Mouse (Mus musculus): ENCODE measurements around the gene Abhd14b. TPM values are rescaled to one million over a fixed set of nuclear protein-coding genes. Genes with fewer than 3 reads are reported as not detected.

Gene Abhd14b
- polyA plus RNA-seq, 1 experiment from 2014 or later: 44.1 TPM

DNA sequence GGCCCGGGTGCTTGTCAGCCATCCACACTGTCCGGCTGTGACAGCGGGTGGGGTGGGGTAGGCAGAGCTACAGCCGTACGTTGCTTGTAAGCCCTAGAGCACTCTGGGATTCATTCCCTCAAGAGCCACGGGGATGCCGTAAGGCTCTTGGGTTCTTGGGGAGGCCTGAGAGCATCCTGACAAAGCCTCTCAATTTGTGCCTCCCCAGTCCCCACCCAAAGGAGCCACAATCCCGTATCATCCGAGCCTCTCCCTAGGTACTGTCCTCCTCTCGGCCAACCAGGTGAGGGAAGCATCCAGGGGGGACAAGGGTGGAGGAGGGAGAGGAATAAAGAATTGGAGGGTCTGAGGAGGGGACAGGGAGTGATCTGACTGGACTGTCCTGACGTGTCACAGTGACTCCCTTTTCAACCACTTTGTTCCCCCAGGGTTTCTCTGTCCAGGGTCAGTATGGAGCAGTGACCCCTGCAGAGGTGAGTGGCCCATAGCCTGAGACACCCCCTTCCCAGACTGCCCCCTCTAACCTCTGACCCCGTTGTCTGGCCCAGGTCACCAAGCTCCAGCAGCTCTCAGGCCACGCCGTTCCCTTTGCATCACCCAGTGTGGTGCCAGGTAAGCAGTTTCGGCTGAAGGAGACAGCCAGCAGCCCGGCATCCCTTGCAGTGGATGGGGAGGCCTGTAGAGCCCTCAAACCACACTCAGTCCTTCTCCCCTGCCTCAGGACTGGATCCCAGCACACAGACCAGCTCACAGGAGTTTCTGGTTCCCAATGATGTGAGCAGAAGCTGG is 14.6 kb downstream of the Abhd14b start:
- no peak for ATAC-seq (ENCODE audit: insufficient number of reproducible peaks, low FRiP score, low TSS enrichment, low read depth)
- no peak overlapping the region for H3K27ac ChIP-seq (replicated peaks)
- H3K4me1 ChIP-seq: peaks cover 36% of the 10 kb centered on the region
- H3K9me3 ChIP-seq (replicated peaks): no peaks in the 10 kb centered on the region
- H3K9ac ChIP-seq: no peak overlapping the region
- no peak overlapping the region for H3K4me2 ChIP-seq (replicated peaks)
- H3K4me3 ChIP-seq (replicated peaks): no peak overlapping the region
- whole genome bisulfite sequencing: 77% methylated on average over 16 of the region's 16 CpGs
- H3K36me3 ChIP-seq: peaks cover 27% of the 10 kb centered on the region
- H3K27me3 ChIP-seq: peaks cover 5% of the 10 kb centered on the region; the same call in 1 of the 2 replicates

GRCm38 (mm10) chr9:106462430-106462800 is 15.2 kb downstream of the Abhd14b start:
- 88% methylated on average over 12 of the region's 12 CpGs for WGBS
- Histone ChIP-seq H3K27ac (replicated peaks) (no peak overlapping the region), H3K9me3 (replicated peaks) (no peaks in the 10 kb centered on the region), H3K9ac (no peak overlapping the region), H3K4me3 (replicated peaks) (no peak overlapping the region), H3K36me3 (peaks cover 27% of the 10 kb centered on the region), H3K4me1 (peaks cover 30% of the 10 kb centered on the region), H3K27me3 (peaks cover 5% of the 10 kb centered on the region; the same call in 1 of the 2 replicates), H3K4me2 (replicated peaks) (no peak overlapping the region)
- ATAC-seq (ENCODE audit: insufficient number of reproducible peaks, low FRiP score, low TSS enrichment, low read depth): no peak

GRCm38 (mm10) chr9:106463122-106464063 is 16.1 kb downstream of the Abhd14b start:
- ATAC-seq (ENCODE audit: insufficient number of reproducible peaks, low FRiP score, low TSS enrichment, low read depth): no peak
- Histone ChIP-seq H3K4me1 (peaks cover 21% of the 10 kb centered on the region), H3K9ac (no peak overlapping the region), H3K27ac (replicated peaks) (no peak overlapping the region), H3K27me3 (peaks cover 5% of the 10 kb centered on the region; the same call in 1 of the 2 replicates), H3K4me3 (replicated peaks) (no peak overlapping the region), H3K36me3 (peaks cover 27% of the 10 kb centered on the region), H3K4me2 (replicated peaks) (no peak overlapping the region), H3K9me3 (replicated peaks) (no peaks in the 10 kb centered on the region)
- WGBS: 82% methylated on average over 21 of the region's 21 CpGs

GRCm38 (mm10) chr9:106464751-106465541 is 17.7 kb downstream of the Abhd14b start:
- peaks cover 5% of the 10 kb centered on the region; the same call in 1 of the 2 replicates for H3K27me3 ChIP-seq
- no peaks in the 10 kb centered on the region for H3K9me3 ChIP-seq (replicated peaks)
- 2% methylated on average over 95 of the region's 99 CpGs for WGBS
- H3K27ac ChIP-seq (replicated peaks): peak overlapping the region; percentile 39; the same call in 1 of the 2 replicates
- peaks cover 25% of the 10 kb centered on the region for H3K4me1 ChIP-seq
- peak overlapping the region; percentile 61 for H3K4me3 ChIP-seq (replicated peaks)
- H3K9ac ChIP-seq: peak overlapping the region; percentile 61
- ATAC-seq (ENCODE audit: insufficient number of reproducible peaks, low FRiP score, low TSS enrichment, low read depth): peak; percentile 73
- H3K36me3 ChIP-seq: peaks cover 27% of the 10 kb centered on the region
- peak overlapping the region; percentile 98 for H3K4me2 ChIP-seq (replicated peaks)

DNA sequence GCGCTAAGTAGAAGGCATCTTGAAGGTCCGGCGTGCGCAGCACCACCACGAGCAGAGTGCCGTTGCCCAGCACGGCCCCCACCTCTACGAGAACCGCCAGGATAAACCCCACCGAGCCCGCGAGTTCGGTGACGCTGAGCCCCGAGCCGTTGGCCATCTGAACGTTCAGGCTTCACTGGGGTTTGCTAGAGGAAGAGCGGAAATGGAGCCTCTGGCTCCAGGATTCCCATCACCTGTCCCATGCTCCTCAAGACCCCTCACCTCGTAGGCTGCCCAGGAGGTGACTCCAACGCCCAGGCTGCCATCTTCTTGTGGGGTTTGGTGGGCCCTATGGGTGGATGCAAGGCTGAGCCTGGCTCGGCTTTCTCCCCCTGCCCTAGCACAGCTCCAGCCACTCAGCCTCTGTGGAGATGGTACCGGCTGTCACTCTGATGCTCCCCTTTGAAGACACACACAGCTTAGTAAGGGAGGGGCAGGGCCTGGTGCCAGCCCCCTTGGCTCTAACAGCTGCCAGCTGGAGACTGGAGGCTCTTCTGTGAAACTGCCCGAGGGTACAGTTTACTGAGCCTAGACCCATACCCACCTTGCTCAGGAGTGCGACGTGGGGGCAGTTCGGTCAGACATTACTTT is 18.4 kb downstream of the Abhd14b start, which contains the start of gene Gpr62:
TSS of gene Gpr62 (minus strand) at position 368 of the 630 bp plus-strand sequence.
- H3K36me3 ChIP-seq: peaks cover 26% of the 10 kb centered on the region
- peak within 1 kb of the TSS; percentile 98 for H3K4me2 ChIP-seq (replicated peaks)
- H3K9me3 ChIP-seq (replicated peaks): no peaks in the 10 kb centered on the region
- peak within 1 kb of the TSS; percentile 61 for H3K9ac ChIP-seq
- H3K4me3 ChIP-seq (replicated peaks): peak within 1 kb of the TSS; percentile 61
- ATAC-seq (ENCODE audit: insufficient number of reproducible peaks, low FRiP score, low TSS enrichment, low read depth): peak; percentile 31; the same call in 1 of the 2 replicates
- WGBS: 29% methylated on average over 26 of the region's 26 CpGs
- peak within 1 kb of the TSS; percentile 39; the same call in 1 of the 2 replicates for H3K27ac ChIP-seq (replicated peaks)
- peaks cover 27% of the 10 kb centered on the region for H3K4me1 ChIP-seq
- peaks cover 5% of the 10 kb centered on the region; the same call in 1 of the 2 replicates for H3K27me3 ChIP-seq

DNA sequence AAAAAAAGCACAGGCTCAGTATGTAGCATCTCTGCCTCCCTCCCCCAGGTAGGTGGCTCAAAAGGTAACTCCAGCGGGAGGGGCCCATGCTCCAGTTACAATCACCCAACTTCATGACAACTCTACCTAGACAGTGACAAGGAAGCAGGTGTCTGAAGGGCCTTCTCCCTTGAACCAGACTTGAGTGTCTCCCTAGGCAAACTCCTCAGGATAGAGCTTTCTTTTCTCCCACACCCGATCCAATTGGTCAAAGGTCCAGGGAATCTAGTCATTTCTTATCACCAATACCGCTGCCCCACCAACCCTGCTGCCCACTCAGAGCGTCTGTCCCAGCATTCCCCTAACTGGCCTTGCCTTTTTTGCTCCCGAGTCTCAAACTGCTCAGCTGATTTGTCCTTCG is 19.5 kb downstream of the Abhd14b start:
- Histone ChIP-seq H3K4me2 (replicated peaks) (no peak overlapping the region), H3K27me3 (peaks cover 5% of the 10 kb centered on the region; the same call in 1 of the 2 replicates), H3K36me3 (peaks cover 18% of the 10 kb centered on the region), H3K9me3 (replicated peaks) (no peaks in the 10 kb centered on the region), H3K27ac (replicated peaks) (no peak overlapping the region), H3K4me1 (peaks cover 32% of the 10 kb centered on the region), H3K4me3 (replicated peaks) (no peak overlapping the region), H3K9ac (no peak overlapping the region)
- 91% methylated on average over 6 of the region's 6 CpGs for WGBS
- no peak for ATAC-seq (ENCODE audit: insufficient number of reproducible peaks, low FRiP score, low TSS enrichment, low read depth)

- 83% methylated on average over 7 of the region's 7 CpGs for WGBS
- H3K4me2 ChIP-seq (replicated peaks): no peak overlapping the region
- H3K4me3 ChIP-seq (replicated peaks): no peak overlapping the region
- peaks cover 10% of the 10 kb centered on the region for H3K36me3 ChIP-seq
- peaks cover 5% of the 10 kb centered on the region; the same call in 1 of the 2 replicates for H3K27me3 ChIP-seq
- no peaks in the 10 kb centered on the region for H3K9me3 ChIP-seq (replicated peaks)
- no peak overlapping the region for H3K9ac ChIP-seq
- peaks cover 41% of the 10 kb centered on the region for H3K4me1 ChIP-seq
- no peak overlapping the region for H3K27ac ChIP-seq (replicated peaks)
- no peak for ATAC-seq (ENCODE audit: insufficient number of reproducible peaks, low FRiP score, low TSS enrichment, low read depth)
Measured at GRCm38 (mm10) chr9:106467746-106468145, 20.5 kb downstream of the Abhd14b start.

GRCm38 (mm10) chr9:106469317-106469716 is 22.1 kb downstream of the Abhd14b start:
- peaks cover 49% of the 10 kb centered on the region for H3K4me1 ChIP-seq
- no peak overlapping the region for H3K4me3 ChIP-seq (replicated peaks)
- H3K36me3 ChIP-seq: no peaks in the 10 kb centered on the region
- H3K9ac ChIP-seq: no peak overlapping the region
- no peak overlapping the region for H3K4me2 ChIP-seq (replicated peaks)
- H3K27me3 ChIP-seq: no peaks in the 10 kb centered on the region; the same call in 1 of the 2 replicates
- WGBS: 57% methylated on average over 6 of the region's 6 CpGs
- ATAC-seq (ENCODE audit: insufficient number of reproducible peaks, low FRiP score, low TSS enrichment, low read depth): no peak
- no peak overlapping the region for H3K27ac ChIP-seq (replicated peaks)
- no peaks in the 10 kb centered on the region for H3K9me3 ChIP-seq (replicated peaks)

DNA sequence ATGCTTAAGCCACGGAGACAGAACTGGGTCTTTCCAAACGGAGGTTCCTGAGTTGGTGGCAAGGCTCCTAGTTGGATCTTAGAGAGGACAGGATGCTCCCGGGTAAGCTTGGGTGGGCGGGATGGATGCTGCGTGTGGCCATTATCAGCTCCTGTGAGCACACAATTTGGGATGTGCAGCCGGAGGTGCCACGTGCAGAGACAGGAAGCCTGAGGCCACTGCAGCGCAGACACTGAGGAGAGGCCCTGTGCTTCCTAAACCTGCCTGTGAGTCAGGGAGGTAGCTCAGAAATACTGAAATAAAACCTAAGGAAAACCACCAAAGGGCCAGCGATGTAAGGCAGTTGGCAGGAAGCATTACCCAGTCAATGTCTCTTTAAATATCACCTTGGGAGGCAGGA is 22.5 kb downstream of the Abhd14b start:
- no peaks in the 10 kb centered on the region; the same call in 1 of the 2 replicates for H3K27me3 ChIP-seq

More for the DNA sequence above, 22.5 kb downstream of the Abhd14b start:
- ATAC-seq (ENCODE audit: insufficient number of reproducible peaks, low FRiP score, low TSS enrichment, low read depth): no peak
- Histone ChIP-seq H3K4me2 (replicated peaks) (no peak overlapping the region), H3K4me3 (replicated peaks) (no peak overlapping the region), H3K27ac (replicated peaks) (no peak overlapping the region), H3K9ac (no peak overlapping the region), H3K4me1 (peaks cover 49% of the 10 kb centered on the region), H3K9me3 (replicated peaks) (no peaks in the 10 kb centered on the region), H3K36me3 (no peaks in the 10 kb centered on the region)
- 57% methylated on average over 9 of the region's 9 CpGs for WGBS

Data from embryonic facial prominence, embryonic 15.5 days (tissue).